Mouse (Mus musculus) MEL (cell line): ENCODE measurements around the gene Plekhj1. TPM values are rescaled to one million over a fixed set of nuclear protein-coding genes. Genes with fewer than 3 reads are reported as not detected.

Source experiments
- DNase-seq: peaks from one replicate; pipeline ENCODE4 v3.0.0; 2011; ENCODE audit warnings: low read depth, low spot score
- H3K27ac ChIP-seq: 2 replicates; pipeline ENCODE4 v1.5.1; 2012; ENCODE audit warnings: low read depth, mild to moderate bottlenecking, control low read depth, low read length, moderate library complexity; ENCODE audit not compliant: control insufficient read depth
- H3K27me3 ChIP-seq, 2 experiments: fragments of 150-350 bp in 1 of 2; sonication (generic) in 1 of 2; 2 replicates each; pipeline ENCODE4 v1.6.1; 2012; ENCODE audit warnings: low read length in 2 of 2, mild to moderate bottlenecking in 2 of 2, improper control_type of control experiment in 1 of 2, moderate library complexity in 1 of 2; ENCODE audit not compliant: insufficient read depth in 2 of 2, control insufficient read depth in 1 of 2
- H3K36me3 ChIP-seq, 2 experiments: 2 replicates each; pipeline ENCODE4 v1.6.1; 2012 to 2014; ENCODE audit warnings: low read length in 2 of 2, improper control_type of control experiment in 1 of 2, inconsistent platforms in 1 of 2, mild to moderate bottlenecking in 1 of 2; ENCODE audit not compliant: insufficient read depth in 2 of 2, control insufficient read depth in 1 of 2
- H3K4me1 ChIP-seq, 2 experiments: fragments of 150-350 bp in 1 of 2; sonication (generic) in 1 of 2; 2 replicates each; pipeline ENCODE4 v1.6.1; 2012; ENCODE audit warnings: low read length in 2 of 2, improper control_type of control experiment in 1 of 2, mild to moderate bottlenecking in 1 of 2; ENCODE audit not compliant: insufficient read depth in 2 of 2, control insufficient read depth in 1 of 2
- H3K4me3 ChIP-seq, 2 experiments: fragments of 150-350 bp in 1 of 2; sonication (generic) in 1 of 2; 2 replicates each; pipeline ENCODE4 v1.5.1; 2012; ENCODE audit warnings: low read depth in 2 of 2, low read length in 2 of 2, mild to moderate bottlenecking in 2 of 2, moderate library complexity in 2 of 2, control low read depth in 1 of 2, improper control_type of control experiment in 1 of 2; ENCODE audit not compliant: control insufficient read depth in 1 of 2, insufficient read depth in 1 of 2
- H3K79me2 ChIP-seq: 2 replicates; pipeline ENCODE4 v1.6.1; 2012; ENCODE audit warnings: mild to moderate bottlenecking, low read length, moderate library complexity; ENCODE audit not compliant: control insufficient read depth, poor library complexity, insufficient read depth
- H3K9ac ChIP-seq: 2 replicates; pipeline ENCODE4 v1.6.1; 2012; ENCODE audit warnings: low read depth, mild to moderate bottlenecking, control low read depth, low read length, moderate library complexity; ENCODE audit not compliant: control insufficient read depth, poor library complexity, severe bottlenecking
- H3K9me3 ChIP-seq: fragments of 150-350 bp; sonication (generic); replicated peaks from 2 replicates; pipeline ENCODE4 v1.6.1; 2012; ENCODE audit warnings: mild to moderate bottlenecking, low read length, improper control_type of control experiment, moderate library complexity; ENCODE audit not compliant: insufficient read depth
- BHLHE40 ChIP-seq: IDR thresholded peaks from 2 replicates; pipeline ENCODE4 v1.6.1; 2012; ENCODE audit warnings: low read depth, mild to moderate bottlenecking, inconsistent platforms, low read length, improper control_type of control experiment, borderline replicate concordance
- EP300 ChIP-seq, 2 experiments: IDR thresholded peaks; 2 replicates each; pipeline ENCODE4 v1.6.1; 2011; ENCODE audit warnings: improper control_type of control experiment in 2 of 2, low read length in 2 of 2, low read depth in 1 of 2, mild to moderate bottlenecking in 1 of 2
- MEF2A ChIP-seq: IDR thresholded peaks from 2 replicates; pipeline ENCODE4 v1.6.1; 2014; ENCODE audit warnings: low read depth, mild to moderate bottlenecking, inconsistent platforms, low read length, improper control_type of control experiment; ENCODE audit not compliant: poor library complexity, insufficient replicate concordance, severe bottlenecking; ENCODE audit errors: extremely low read depth
- MYB ChIP-seq: IDR thresholded peaks from 2 replicates; pipeline ENCODE4 v1.6.1; 2011; ENCODE audit warnings: mild to moderate bottlenecking, low read depth, low read length, improper control_type of control experiment
- MYC ChIP-seq: IDR thresholded peaks from 2 replicates; pipeline ENCODE4 v1.6.1; 2011; ENCODE audit warnings: low read depth, mild to moderate bottlenecking, low read length, improper control_type of control experiment, moderate library complexity
- NRF1 ChIP-seq: IDR thresholded peaks from 2 replicates; pipeline ENCODE4 v1.6.1; 2014; ENCODE audit warnings: low read depth, mild to moderate bottlenecking, inconsistent platforms, low read length, improper control_type of control experiment, moderate library complexity; ENCODE audit not compliant: poor library complexity, insufficient read depth, severe bottlenecking
- POLR2A ChIP-seq, 2 experiments: IDR thresholded peaks; 2 replicates each; pipeline ENCODE4 v1.6.1; 2011 to 2012; ENCODE audit warnings: low read length in 2 of 2, mild to moderate bottlenecking in 2 of 2, control low read depth in 1 of 2, improper control_type of control experiment in 1 of 2, low read depth in 1 of 2, moderate library complexity in 1 of 2; ENCODE audit not compliant: control insufficient read depth in 1 of 2, insufficient read depth in 1 of 2, poor library complexity in 1 of 2
- POLR2AphosphoS2 ChIP-seq: IDR thresholded peaks from 2 replicates; pipeline ENCODE4 v1.6.1; 2011; ENCODE audit warnings: low read length, improper control_type of control experiment
- RAD21 ChIP-seq: IDR thresholded peaks from 2 replicates; pipeline ENCODE4 v1.6.1; 2011; ENCODE audit warnings: mild to moderate bottlenecking, low read depth, low read length, improper control_type of control experiment
- TBP ChIP-seq: IDR thresholded peaks from 2 replicates; pipeline ENCODE4 v1.8.0; 2011; ENCODE audit warnings: low read depth, low read length, improper control_type of control experiment
- UBTF ChIP-seq: IDR thresholded peaks from 2 replicates; pipeline ENCODE4 v1.6.1; 2012; ENCODE audit warnings: low read depth, mild to moderate bottlenecking, inconsistent platforms, low read length, improper control_type of control experiment, moderate library complexity, borderline replicate concordance; ENCODE audit not compliant: insufficient read depth
- polyA plus RNA-seq, 2 experiments: library from polyadenylated mRNA; stranded (reverse) in 1 of 2; unstranded in 1 of 2; fragments of >175 nt in 1 of 2; fragments of >200 nt in 1 of 2; gene quantifications; 2 replicates each; pipeline versions ENCODE4 v1.2.1 to v1.2.4; 2012; ENCODE audit warnings: low replicate concordance in 2 of 2, low read depth in 1 of 2; ENCODE audit not compliant: insufficient read length in 2 of 2, insufficient read depth in 1 of 2, missing spikeins in 1 of 2
- total RNA-seq: library from RNA; depleted of rRNA; stranded (reverse); fragments of 300-350 nt; gene quantifications from 2 replicates; pipeline ENCODE4 v1.2.3, GENCODE M21; 2012

The Plekhj1 gene
- total and polyA plus RNA-seq, 3 experiments: 86.9 to 217 TPM; not detected in 1

GRCm38 (mm10) chr10:80785963-80786362 is 12.5 kb downstream of the Plekhj1 start:
- H3K36me3 ChIP-seq: peaks cover 0 to 14% of the 10 kb centered on the region in 2 experiments; a peak in 1 of 4 replicates
- H3K27ac ChIP-seq: no peak overlapping the region
- no peak for DNase-seq
- no peak overlapping the region for H3K4me3 ChIP-seq
- no peaks in the 10 kb centered on the region for H3K9me3 ChIP-seq
- no peaks in the 10 kb centered on the region for H3K4me1 ChIP-seq
- no peak overlapping the region for H3K9ac ChIP-seq
- no peaks in the 10 kb centered on the region for H3K27me3 ChIP-seq
- H3K79me2 ChIP-seq: no peaks in the 10 kb centered on the region
- no peak for TF ChIP-seq BHLHE40
- no peak for TF ChIP-seq POLR2AphosphoS2

- H3K9me3 ChIP-seq: no peaks in the 10 kb centered on the region
- no peak overlapping the region for H3K27ac ChIP-seq
- H3K4me1 ChIP-seq: no peaks in the 10 kb centered on the region
- no peak overlapping the region for H3K9ac ChIP-seq
- H3K36me3 ChIP-seq: peaks cover 0 to 13% of the 10 kb centered on the region in 2 experiments; a peak in 1 of 4 replicates
- no peak for DNase-seq
- no peak overlapping the region for H3K4me3 ChIP-seq
- H3K79me2 ChIP-seq: no peaks in the 10 kb centered on the region
- TF ChIP-seq MYB (no peak), RAD21 (no peak), MEF2A (no peak)
- no peaks in the 10 kb centered on the region for H3K27me3 ChIP-seq
Measured at GRCm38 (mm10) chr10:80784871-80785270, 13.6 kb downstream of the Plekhj1 start.

- Histone ChIP-seq H3K9ac (no peak overlapping the region), H3K27ac (no peak overlapping the region), H3K27me3 (no peaks in the 10 kb centered on the region), H3K79me2 (no peaks in the 10 kb centered on the region)
- no peak for TF ChIP-seq NRF1
- TF ChIP-seq MYC: no peak
- TF ChIP-seq EP300 (IDR thresholded peaks at IDR 0.05; ENCODE audit: low read depth in 1 of 2, low read length in 2 of 2): no peak
- TF ChIP-seq POLR2A (IDR thresholded peaks at IDR 0.05; ENCODE audit: control insufficient read depth in 1 of 2, insufficient read depth in 1 of 2, low read depth in 1 of 2, low read length in 2 of 2, poor library complexity in 1 of 2): no peak
- no peak for TF ChIP-seq UBTF
- no peak for TF ChIP-seq MYB
- TF ChIP-seq TBP: no peak
- TF ChIP-seq, all 39 proteins: peak for 0
- H3K9me3 ChIP-seq: no peaks in the 10 kb centered on the region
- no peak overlapping the region for H3K4me3 ChIP-seq
- H3K4me1 ChIP-seq: no peaks in the 10 kb centered on the region
- DNase-seq: no peak
- H3K36me3 ChIP-seq: peaks cover 0 to 13% of the 10 kb centered on the region in 2 experiments; a peak in 1 of 4 replicates
Measured at GRCm38 (mm10) chr10:80784302-80784701, 14.1 kb downstream of the Plekhj1 start.
